Mouse (Mus musculus): Measurements from ENCODE around the gene Traf3ip3. TPM values are rescaled to one million over a fixed set of nuclear protein-coding genes. Genes with fewer than 3 reads are reported as not detected.

The Traf3ip3 gene
- polyA plus RNA-seq, 1 experiment from 2014 or later: 15.4 TPM

GRCm38 (mm10) chr1:193195169-193195810 is 6.2 kb downstream of the Traf3ip3 start:
- Histone ChIP-seq H3K4me3 (ENCODE audit: inconsistent target) (no peak overlapping the region), H3K27ac (no peak overlapping the region), H3K36me3 (ENCODE audit: inconsistent target) (peaks cover 56% of the 10 kb centered on the region), H3K79me2 (ENCODE audit: inconsistent target) (peaks cover 30% of the 10 kb centered on the region)
- WGBS (ENCODE audit: missing documents): 96% methylated on average over 3 of the region's 3 CpGs

- Histone ChIP-seq H3K4me3 (ENCODE audit: inconsistent target) (no peak overlapping the region), H3K27ac (no peak overlapping the region), H3K79me2 (ENCODE audit: inconsistent target) (peaks cover 23% of the 10 kb centered on the region), H3K36me3 (ENCODE audit: inconsistent target) (peaks cover 56% of the 10 kb centered on the region)
- WGBS (ENCODE audit: missing documents): 93% methylated on average over 3 of the region's 3 CpGs
Measured at GRCm38 (mm10) chr1:193194416-193195140, 6.9 kb downstream of the Traf3ip3 start.

DNA sequence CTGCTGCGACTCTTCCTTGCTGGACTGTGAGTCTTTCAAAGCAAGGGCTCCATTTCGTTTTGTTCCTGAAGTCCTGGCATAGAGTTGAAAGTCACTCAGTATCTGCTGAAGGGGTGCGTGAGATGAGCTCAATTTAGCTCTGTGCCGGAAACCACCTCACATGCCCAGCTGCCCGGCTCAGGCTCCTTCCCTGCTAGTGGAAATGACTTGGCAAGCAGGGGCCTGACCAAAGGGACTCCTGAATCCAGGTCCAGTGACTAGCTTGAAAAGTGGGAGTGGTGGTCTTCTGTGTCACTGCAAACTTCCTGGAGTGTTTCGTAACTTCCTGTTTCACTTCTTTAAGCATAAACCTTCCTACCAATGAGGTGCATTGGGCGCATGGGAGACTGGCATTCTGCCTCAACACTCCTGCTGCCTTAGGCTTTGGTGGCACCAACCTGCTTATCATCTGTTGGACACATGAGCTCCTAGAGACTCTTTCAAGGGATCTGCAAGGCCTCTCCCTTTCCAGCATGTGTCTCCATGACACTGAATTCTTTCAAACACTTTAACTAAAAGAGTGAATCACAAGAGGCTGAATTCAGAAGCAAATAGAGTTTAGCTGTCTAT is 9.7 kb downstream of the Traf3ip3 start:
- Histone ChIP-seq H3K4me3 (ENCODE audit: inconsistent target) (no peak overlapping the region), H3K27ac (peak overlapping the region; percentile 82), H3K36me3 (ENCODE audit: inconsistent target) (peaks cover 67% of the 10 kb centered on the region), H3K79me2 (ENCODE audit: inconsistent target) (no peaks in the 10 kb centered on the region)
- WGBS (ENCODE audit: missing documents): 6% methylated on average over 7 of the region's 7 CpGs

GRCm38 (mm10) chr1:193189771-193190170 is 11.7 kb downstream of the Traf3ip3 start:
- Histone ChIP-seq H3K36me3 (ENCODE audit: inconsistent target) (peaks cover 67% of the 10 kb centered on the region), H3K4me3 (ENCODE audit: inconsistent target) (no peak overlapping the region), H3K27ac (no peak overlapping the region), H3K79me2 (ENCODE audit: inconsistent target) (no peaks in the 10 kb centered on the region)
- WGBS (ENCODE audit: missing documents): 67% methylated on average over 3 of the region's 3 CpGs

DNA sequence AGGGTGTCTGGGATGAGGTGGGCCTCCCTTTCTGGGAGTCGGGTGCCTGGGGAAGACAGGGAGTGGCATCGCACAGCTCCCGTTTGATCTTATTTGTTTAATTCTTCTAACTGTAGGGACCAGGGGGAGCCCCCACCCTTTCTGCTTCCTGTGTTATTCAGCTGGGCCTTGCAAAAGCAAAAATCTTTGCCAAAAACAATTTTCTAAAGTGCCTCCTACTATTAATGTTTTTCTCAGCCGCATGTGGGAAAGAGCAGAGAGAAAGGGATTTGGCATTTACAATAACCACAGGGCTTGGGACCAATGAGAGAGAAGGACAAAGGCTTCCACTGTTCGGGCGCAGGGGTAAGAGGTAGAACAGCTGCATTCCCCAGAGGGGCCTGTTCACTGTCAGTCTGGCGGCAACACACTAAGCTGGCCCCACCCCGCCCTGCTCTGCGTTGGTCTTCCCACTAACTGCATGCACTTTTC is 12.3 kb downstream of the Traf3ip3 start:
- Histone ChIP-seq H3K79me2 (ENCODE audit: inconsistent target) (no peaks in the 10 kb centered on the region), H3K27ac (no peak overlapping the region), H3K4me3 (ENCODE audit: inconsistent target) (no peak overlapping the region), H3K36me3 (ENCODE audit: inconsistent target) (peaks cover 68% of the 10 kb centered on the region)
- 91% methylated on average over 7 of the region's 9 CpGs for WGBS (ENCODE audit: missing documents)

DNA sequence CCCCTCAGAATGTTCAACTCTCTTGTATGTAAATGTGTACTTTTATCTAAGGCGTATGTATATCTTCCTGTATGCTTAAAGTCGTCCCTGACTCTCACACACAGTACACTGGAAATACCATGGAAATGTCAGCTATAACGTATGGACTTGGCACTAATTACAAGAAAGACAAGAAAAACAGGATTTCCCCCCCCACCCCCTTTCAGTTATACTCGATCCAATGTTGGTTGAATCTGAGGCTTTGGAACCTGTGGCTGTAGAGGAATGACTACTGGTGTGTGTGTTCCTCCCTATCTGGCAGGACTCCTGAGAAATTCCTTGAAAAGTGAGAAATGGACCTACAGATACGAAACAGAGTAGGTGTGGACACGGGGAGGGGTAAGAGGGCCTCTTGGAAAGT is 13.2 kb downstream of the Traf3ip3 start:
- WGBS (ENCODE audit: missing documents): 96% methylated on average over 6 of the region's 6 CpGs
- Histone ChIP-seq H3K79me2 (ENCODE audit: inconsistent target) (no peaks in the 10 kb centered on the region), H3K27ac (no peak overlapping the region), H3K4me3 (ENCODE audit: inconsistent target) (no peak overlapping the region), H3K36me3 (ENCODE audit: inconsistent target) (peaks cover 63% of the 10 kb centered on the region; the same call in 1 of the 2 replicates)

DNA sequence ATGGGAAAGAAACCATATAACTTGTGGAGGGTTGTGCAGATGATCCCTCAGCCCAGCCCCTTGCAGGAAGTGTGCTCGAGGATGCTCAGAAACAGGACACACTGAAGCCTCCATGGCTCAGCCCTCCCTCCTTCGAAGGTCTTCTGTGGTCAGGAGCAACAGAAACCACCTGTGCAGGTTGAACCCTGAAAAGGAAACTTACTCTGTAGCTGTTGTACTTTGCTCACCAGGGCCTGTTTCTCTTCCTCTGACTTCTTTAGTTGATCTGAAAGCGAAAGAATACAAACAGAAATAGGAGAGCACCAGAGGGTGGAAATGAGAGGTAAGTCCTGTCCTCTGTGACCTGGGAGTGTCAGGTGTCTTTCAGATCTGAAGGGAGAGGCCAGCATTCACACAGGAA is 20.4 kb downstream of the Traf3ip3 start:
- peaks cover 41% of the 10 kb centered on the region for H3K36me3 ChIP-seq (ENCODE audit: inconsistent target)
- no peak overlapping the region for H3K27ac ChIP-seq
- no peak overlapping the region for H3K4me3 ChIP-seq (ENCODE audit: inconsistent target)
- WGBS (ENCODE audit: missing documents): 73% methylated on average over 3 of the region's 3 CpGs
- H3K79me2 ChIP-seq (ENCODE audit: inconsistent target): no peaks in the 10 kb centered on the region

- peak overlapping the region; percentile 82; the same call in 1 of the 2 replicates for H3K27ac ChIP-seq
- no peaks in the 10 kb centered on the region for H3K79me2 ChIP-seq (ENCODE audit: inconsistent target)
- 80% methylated on average over 13 of the region's 13 CpGs for WGBS (ENCODE audit: missing documents)
- H3K4me3 ChIP-seq (ENCODE audit: inconsistent target): peak overlapping the region; percentile 82
- H3K36me3 ChIP-seq (ENCODE audit: inconsistent target): no peaks in the 10 kb centered on the region
Measured at GRCm38 (mm10) chr1:193174143-193174733, 27.3 kb downstream of the Traf3ip3 start.

DNA sequence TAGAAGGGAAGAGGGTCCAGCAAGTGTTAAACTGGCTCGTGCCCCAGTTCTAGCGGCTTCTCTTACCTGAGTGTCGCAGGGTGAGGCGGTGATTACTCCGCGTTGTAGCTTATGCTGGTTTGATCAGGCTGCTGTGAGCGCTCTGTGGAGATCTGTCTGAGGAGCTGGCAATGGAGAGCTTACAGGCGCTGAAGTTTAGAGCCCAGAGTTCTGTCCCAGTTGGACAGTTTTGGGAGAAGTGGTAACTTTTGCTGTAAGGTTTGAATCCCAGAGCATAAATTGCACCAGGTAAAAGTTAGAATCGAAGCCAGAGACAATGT is 27.7 kb downstream of the Traf3ip3 start:
- H3K36me3 ChIP-seq (ENCODE audit: inconsistent target): no peaks in the 10 kb centered on the region
- H3K79me2 ChIP-seq (ENCODE audit: inconsistent target): no peaks in the 10 kb centered on the region
- 12% methylated on average over 9 of the region's 9 CpGs for WGBS (ENCODE audit: missing documents)
- H3K4me3 ChIP-seq (ENCODE audit: inconsistent target): peak overlapping the region; percentile 82
- H3K27ac ChIP-seq: peak overlapping the region; percentile 82

DNA sequence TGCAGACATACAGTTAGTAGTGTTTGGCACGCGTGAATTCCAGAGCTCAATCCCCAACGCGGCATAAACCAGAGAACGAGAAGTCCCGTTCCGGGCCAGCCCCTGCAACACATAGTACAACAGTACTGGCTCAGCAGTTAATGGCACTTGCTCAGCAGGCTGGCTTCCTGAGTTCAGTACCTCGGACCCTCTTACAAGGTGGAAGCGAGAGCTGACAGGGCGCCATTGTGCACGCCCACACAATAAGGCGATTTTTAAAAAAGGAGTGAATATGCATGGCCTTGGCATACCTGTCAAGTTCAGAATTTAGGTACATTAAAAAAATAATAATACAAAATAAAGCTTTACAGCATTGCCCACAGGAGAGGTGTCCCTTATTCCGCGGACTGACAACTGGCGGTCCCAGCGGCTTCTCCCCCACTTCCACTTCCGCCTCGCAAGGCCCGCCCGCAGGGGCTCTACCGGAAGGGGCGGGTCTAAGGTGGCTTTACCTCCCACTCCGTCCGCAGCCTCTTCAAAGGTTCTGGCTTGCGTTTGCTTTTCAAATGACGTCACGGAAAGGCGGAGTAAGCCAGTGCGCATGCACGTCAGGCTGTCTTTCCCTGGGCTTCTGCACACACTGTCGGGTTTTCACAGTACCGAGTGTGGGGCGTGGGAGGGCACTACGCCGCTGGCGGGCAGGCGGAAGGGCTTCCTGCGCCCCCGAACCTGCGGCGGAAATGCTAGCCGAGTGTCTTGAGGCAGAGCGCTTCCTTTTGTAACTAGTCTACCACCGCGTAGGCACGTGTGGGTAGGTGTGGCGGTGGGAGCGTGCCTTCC is 28.3 kb downstream of the Traf3ip3 start:
- no peaks in the 10 kb centered on the region for H3K36me3 ChIP-seq (ENCODE audit: inconsistent target)
- H3K27ac ChIP-seq: peak overlapping the region; percentile 82
- H3K4me3 ChIP-seq (ENCODE audit: inconsistent target): peak overlapping the region; percentile 82
- under 1% methylated on average over 48 of the region's 48 CpGs for WGBS (ENCODE audit: missing documents)
- H3K79me2 ChIP-seq (ENCODE audit: inconsistent target): no peaks in the 10 kb centered on the region

DNA sequence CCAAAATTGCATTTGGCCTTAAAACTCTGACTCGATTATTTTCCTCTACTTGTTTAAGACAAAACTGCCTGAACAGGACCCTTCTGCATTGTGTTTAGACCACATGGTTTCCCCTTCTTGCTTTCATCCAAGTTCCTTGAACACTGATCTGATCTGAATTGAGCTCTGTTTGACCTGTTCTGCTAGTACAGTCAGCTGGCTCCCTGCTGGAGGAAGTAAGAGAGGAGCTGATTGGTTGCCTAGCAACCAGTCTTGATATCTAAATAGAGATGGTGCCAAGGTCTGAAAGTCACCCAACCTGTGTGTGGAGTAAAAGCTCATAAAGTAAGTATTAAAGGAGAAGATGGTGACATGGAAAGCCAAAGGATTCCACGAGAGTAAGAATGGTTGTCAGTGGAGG is 31.6 kb downstream of the Traf3ip3 start:
- H3K4me3 ChIP-seq (ENCODE audit: inconsistent target): no peak overlapping the region
- H3K27ac ChIP-seq: no peak overlapping the region
- H3K36me3 ChIP-seq (ENCODE audit: inconsistent target): no peaks in the 10 kb centered on the region
- WGBS (ENCODE audit: missing documents): 67% methylated on average over 2 of the region's 2 CpGs
- no peaks in the 10 kb centered on the region for H3K79me2 ChIP-seq (ENCODE audit: inconsistent target)

DNA sequence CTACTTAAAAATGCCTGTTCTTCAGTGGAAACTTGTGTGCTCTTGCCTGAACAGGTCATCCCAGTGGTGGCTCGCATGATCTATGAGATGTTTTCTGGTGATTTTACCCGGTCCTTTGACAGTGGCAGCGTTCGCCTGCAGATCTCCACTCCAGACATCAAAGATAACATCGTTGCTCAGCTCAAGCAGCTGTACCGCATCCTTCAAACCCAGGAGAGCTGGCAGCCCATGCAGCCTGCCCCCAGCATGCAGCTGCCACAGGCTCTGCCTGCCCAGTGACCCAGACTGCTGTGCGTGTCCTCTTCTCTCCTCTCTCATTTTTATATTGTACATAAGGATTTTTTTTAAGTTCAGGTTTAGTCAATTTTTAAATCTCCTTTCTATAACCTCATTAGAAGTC is 32.3 kb downstream of the Traf3ip3 start:
- H3K27ac ChIP-seq: no peak overlapping the region
- no peak overlapping the region for H3K4me3 ChIP-seq (ENCODE audit: inconsistent target)
- no peaks in the 10 kb centered on the region for H3K79me2 ChIP-seq (ENCODE audit: inconsistent target)
- no peaks in the 10 kb centered on the region for H3K36me3 ChIP-seq (ENCODE audit: inconsistent target)
- 95% methylated on average over 7 of the region's 7 CpGs for WGBS (ENCODE audit: missing documents)

DNA sequence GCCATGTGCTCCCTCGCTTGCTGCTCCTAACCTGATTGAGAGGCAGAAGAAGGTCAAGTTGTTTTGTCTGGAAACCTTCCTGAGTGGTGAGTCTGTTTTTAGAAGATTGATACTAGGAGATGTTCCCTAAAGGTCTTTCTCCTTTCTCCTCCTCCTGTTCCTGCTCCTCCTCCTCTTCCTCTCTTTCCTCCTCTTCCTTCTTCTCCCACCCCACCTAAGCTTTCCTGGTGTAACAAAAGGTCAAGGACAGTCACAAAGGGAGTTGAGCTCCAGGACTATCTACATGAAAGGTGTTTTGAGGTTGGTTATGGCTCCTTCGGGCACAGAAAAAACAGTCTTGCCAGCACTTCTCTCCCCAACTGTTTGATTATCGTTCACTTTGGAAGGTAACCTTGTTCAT is 33.8 kb downstream of the Traf3ip3 start, which contains the start of gene A130010J15Rik:
Gene A130010J15Rik (plus strand): TSS at position 301 of the 400 bp plus-strand sequence.
- WGBS (ENCODE audit: missing documents): 97% methylated on average over 3 of the region's 3 CpGs
- Histone ChIP-seq H3K36me3 (ENCODE audit: inconsistent target) (no peaks in the 10 kb centered on the region), H3K79me2 (ENCODE audit: inconsistent target) (no peaks in the 10 kb centered on the region), H3K4me3 (ENCODE audit: inconsistent target) (no peak within 1 kb of the TSS), H3K27ac (no peak within 1 kb of the TSS)

All from macrophage (primary cell).